Mouse (Mus musculus) cortical plate, adult 2 months (tissue): Measurements from ENCODE around the gene Adamts7.

Experiments
- CTCF ChIP-seq: fragments of 200-500 bp; IDR thresholded peaks from 2 replicates; pipeline ENCODE4 v1.5.1; 2011; ENCODE audit warnings: mild to moderate bottlenecking, control low read depth, low read length; ENCODE audit not compliant: insufficient read depth; ENCODE audit errors: extremely low read depth
- POLR2A ChIP-seq: fragments of 200-500 bp; IDR thresholded peaks from 2 replicates; pipeline ENCODE4 v1.6.1; 2011; ENCODE audit warnings: mild to moderate bottlenecking, low read length, control low read depth; ENCODE audit not compliant: insufficient read depth; ENCODE audit errors: extremely low read depth

- TF ChIP-seq CTCF (no peak), POLR2A (no peak)
Measured at GRCm38 (mm10) chr9:90169965-90170364, 7.1 kb downstream of the Adamts7 start.
